Mouse (Mus musculus) limb, embryonic 14.5 days (tissue): ENCODE measurements around the gene Wdr25. TPM values are rescaled to one million over a fixed set of nuclear protein-coding genes. Genes with fewer than 3 reads are reported as not detected.

Experiments
- ATAC-seq: fragments of 200-750 bp; cut with Nextera tagmentation; 2 replicates; pipeline ENCODE4 v1.8.0; 2017; ENCODE audit warnings: low read depth, moderate number of reproducible peaks, moderate TSS enrichment; ENCODE audit not compliant: low FRiP score
- DNase-seq: peaks from one replicate; pipeline ENCODE4 v3.0.0-alpha.2; 2015; ENCODE audit warnings: low spot score
- H3K27ac ChIP-seq: fragments of 300-500 bp; sonication (generic); replicated peaks from 2 replicates; pipeline ENCODE4 v1.5.1; 2014; ENCODE audit warnings: low read depth, mild to moderate bottlenecking, low read length, moderate library complexity, mixed read lengths
- H3K27me3 ChIP-seq: fragments of 300-500 bp; sonication (generic); 2 replicates; pipeline ENCODE4 v1.6.1; 2014; ENCODE audit warnings: low read length, mixed read lengths; ENCODE audit not compliant: control insufficient read depth, insufficient read depth
- H3K36me3 ChIP-seq: fragments of 300-500 bp; sonication (generic); 2 replicates; pipeline ENCODE4 v1.6.1; 2014; ENCODE audit warnings: mild to moderate bottlenecking, low read length, moderate library complexity, mixed read lengths; ENCODE audit not compliant: control insufficient read depth, insufficient read depth
- H3K4me1 ChIP-seq: fragments of 300-500 bp; sonication (generic); 2 replicates; pipeline ENCODE4 v1.6.1; 2014; ENCODE audit warnings: antibody characterized with exemption, low read length, mixed read lengths; ENCODE audit not compliant: control insufficient read depth, insufficient read depth
- H3K4me2 ChIP-seq: fragments of 300-500 bp; sonication (generic); replicated peaks from 2 replicates; pipeline ENCODE4 v1.6.1; 2014; ENCODE audit warnings: low read depth, mild to moderate bottlenecking, low read length, moderate library complexity; ENCODE audit not compliant: severe bottlenecking
- H3K4me3 ChIP-seq: fragments of 300-500 bp; sonication (generic); replicated peaks from 2 replicates; pipeline ENCODE4 v1.5.1; 2014; ENCODE audit warnings: low read length
- H3K9ac ChIP-seq: fragments of 300-500 bp; sonication (generic); 2 replicates; pipeline ENCODE4 v1.6.1; 2014; ENCODE audit warnings: mild to moderate bottlenecking, low read depth, low read length, moderate library complexity; ENCODE audit not compliant: severe bottlenecking
- H3K9me3 ChIP-seq: fragments of 300-500 bp; sonication (generic); 2 replicates; pipeline ENCODE4 v1.6.1; 2016; ENCODE audit warnings: low read length; ENCODE audit not compliant: control insufficient read depth
- POLR2A ChIP-seq: fragments of 200-500 bp; IDR thresholded peaks from 2 replicates; pipeline ENCODE4 v1.8.0; 2012; ENCODE audit warnings: inconsistent platforms, mild to moderate bottlenecking, moderate library complexity, borderline replicate concordance; ENCODE audit not compliant: insufficient read depth, insufficient read length; ENCODE audit errors: extremely low read depth
- WGBS: fragments of 180-500 bp; shearing (Covaris S2); extraction: QIAGEN DNeasy Blood & Tissue Kit; methylation state at CpG from one replicate; pipeline ENCODE4 v1.1.7; 2014; 5-methylcytosine and 5-hydroxymethylcytosine counted together
- polyA plus RNA-seq, 2 experiments: library from polyadenylated mRNA; depleted of rRNA in 1 of 2; stranded (reverse) in 1 of 2; unstranded in 1 of 2; fragments of >200 nt; fragmentation: Nextera tagmentation in 1 of 2; extraction: Ambion mirVana in 1 of 2; gene quantifications; 2 replicates each; pipeline versions ENCODE4 v1.2.1 to v1.2.3; 2012 to 2014

Gene Wdr25
- polyA plus RNA-seq, 2 experiments, result 4.6 to 12.7 TPM

GRCm38 (mm10) chr12:108968031-108968430, 74.6 kb downstream of the Wdr25 start:
- DNase-seq (no peak), ATAC-seq (no peak)
- no peak overlapping the region for H3K4me3 ChIP-seq
- no peak overlapping the region for H3K27ac ChIP-seq
- no peak for TF ChIP-seq POLR2A
- H3K4me1 ChIP-seq, result peaks cover 4% of the 10 kb centered on the region; the same call in 1 of the 2 replicates
- no peaks in the 10 kb centered on the region for H3K9me3 ChIP-seq
- H3K9ac ChIP-seq, result no peak overlapping the region
- H3K4me2 ChIP-seq, result no peak overlapping the region
- 85% methylated on average over 10 of the region's 10 CpGs for WGBS
- H3K27me3 ChIP-seq, result no peaks in the 10 kb centered on the region
- no peaks in the 10 kb centered on the region for H3K36me3 ChIP-seq

GRCm38 (mm10) chr12:108971446-108971845, 78.0 kb downstream of the Wdr25 start:
- H3K9ac ChIP-seq, result no peak overlapping the region
- no peak overlapping the region for H3K27ac ChIP-seq
- H3K27me3 ChIP-seq, result no peaks in the 10 kb centered on the region
- no peak overlapping the region for H3K4me2 ChIP-seq
- ATAC-seq (no peak), DNase-seq (no peak)
- no peak for TF ChIP-seq POLR2A
- H3K36me3 ChIP-seq, result no peaks in the 10 kb centered on the region
- no peak overlapping the region for H3K4me3 ChIP-seq
- 79% methylated on average over 9 of the region's 9 CpGs for WGBS
- H3K4me1 ChIP-seq, result no peaks in the 10 kb centered on the region
- 0 out of 2 replicates have a peak, but pooled peaks cover 7% of the 10 kb centered on the region for H3K9me3 ChIP-seq

- H3K4me2 ChIP-seq, result no peak overlapping the region
- H3K27me3 ChIP-seq, result no peaks in the 10 kb centered on the region
- ATAC-seq, result no peak
- 0 out of 2 replicates have a peak, but pooled peaks cover 7% of the 10 kb centered on the region for H3K9me3 ChIP-seq
- no peak overlapping the region for H3K27ac ChIP-seq
- 87% methylated on average over 14 of the region's 14 CpGs for WGBS
- H3K9ac ChIP-seq, result no peak overlapping the region
- no peak for TF ChIP-seq POLR2A
- no peak for DNase-seq
- no peaks in the 10 kb centered on the region for H3K4me1 ChIP-seq
- no peaks in the 10 kb centered on the region for H3K36me3 ChIP-seq
- H3K4me3 ChIP-seq, result no peak overlapping the region
Measured at GRCm38 (mm10) chr12:108972234-108972633, 78.8 kb downstream of the Wdr25 start.

- DNase-seq (no peak), ATAC-seq (no peak)
- no peaks in the 10 kb centered on the region for H3K4me1 ChIP-seq
Measured at GRCm38 (mm10) chr12:108979977-108980376, 86.5 kb downstream of the Wdr25 start.

DNA sequence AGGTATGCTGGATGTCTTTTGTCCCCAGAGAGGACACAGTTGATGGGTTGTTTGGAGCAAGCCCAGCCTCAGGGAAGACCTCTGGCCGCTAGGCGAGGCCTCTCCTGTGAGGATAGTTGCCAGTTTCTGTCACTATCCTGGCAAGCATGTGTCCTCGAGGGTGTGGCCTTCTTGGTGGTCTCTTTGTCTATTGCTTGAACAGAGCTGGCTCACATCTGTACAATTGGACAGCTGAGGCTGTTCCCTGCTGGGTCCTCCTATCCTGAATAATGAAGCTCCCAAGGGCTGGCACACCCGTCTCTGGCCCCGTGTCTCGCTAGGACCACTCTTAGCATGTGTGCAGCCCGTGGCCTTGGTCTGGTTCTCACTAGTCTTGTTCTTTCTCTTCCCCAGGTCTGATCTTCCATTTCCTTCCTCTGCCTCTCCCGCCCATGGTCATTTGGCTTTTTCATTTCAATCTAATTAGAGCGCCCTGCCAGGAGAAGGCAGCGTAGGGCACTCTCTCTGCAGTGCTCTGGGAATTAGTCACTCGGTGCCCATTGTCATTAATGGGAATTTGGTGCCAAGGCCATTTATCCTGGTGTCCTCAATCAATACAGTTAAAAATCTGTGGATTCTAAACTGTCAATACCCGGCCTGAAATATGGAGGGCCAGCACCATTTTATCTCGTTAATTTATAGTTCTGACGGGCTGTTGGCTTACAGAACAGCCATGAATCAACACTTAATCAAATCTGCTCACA, 88.7 kb downstream of the Wdr25 start:
- WGBS, result 69% methylated on average over 14 of the region's 14 CpGs
- Histone ChIP-seq H3K27ac (no peak overlapping the region), H3K4me1 (no peaks in the 10 kb centered on the region), H3K4me3 (no peak overlapping the region), H3K27me3 (no peaks in the 10 kb centered on the region), H3K4me2 (no peak overlapping the region), H3K9me3 (no peaks in the 10 kb centered on the region), H3K36me3 (no peaks in the 10 kb centered on the region), H3K9ac (no peak overlapping the region)
- TF ChIP-seq POLR2A, result no peak
- ATAC-seq, result no peak
- no peak for DNase-seq

More at GRCm38 (mm10) chr12:108979977-108980376, 86.5 kb downstream of the Wdr25 start:
- whole genome bisulfite sequencing, result 50% methylated on average over 10 of the region's 10 CpGs
- TF ChIP-seq POLR2A, result no peak
- H3K9me3 ChIP-seq, result 0 out of 2 replicates have a peak, but pooled peaks cover 2% of the 10 kb centered on the region
- no peak overlapping the region for H3K9ac ChIP-seq
- H3K36me3 ChIP-seq, result no peaks in the 10 kb centered on the region
- no peak overlapping the region for H3K4me3 ChIP-seq
- H3K27me3 ChIP-seq, result no peaks in the 10 kb centered on the region
- no peak overlapping the region for H3K27ac ChIP-seq
- no peak overlapping the region for H3K4me2 ChIP-seq
